Mouse (Mus musculus) small intestine, adult 2 months (tissue): ENCODE data around the gene Adamts6.

Source experiments
- CTCF ChIP-seq: fragments of 200-500 bp; IDR thresholded peaks from 2 replicates; pipeline ENCODE4 v1.5.1; 2012; ENCODE audit warnings: low read depth, mild to moderate bottlenecking, control low read depth, inconsistent platforms, low read length, moderate library complexity, mixed read lengths; ENCODE audit not compliant: insufficient replicate concordance, insufficient read length; ENCODE audit errors: extremely low read depth
- POLR2A ChIP-seq: fragments of 200-500 bp; IDR thresholded peaks from 2 replicates; pipeline ENCODE4 v1.6.1; 2012; ENCODE audit warnings: low read depth, mild to moderate bottlenecking, control low read depth, inconsistent platforms, low read length, moderate library complexity

GRCm38 (mm10) chr13:104493466-104493993 lies 205.9 kb downstream of the Adamts6 start:
- TF ChIP-seq CTCF = no peak
- no peak for TF ChIP-seq POLR2A
